Mouse (Mus musculus) heart, embryonic 14.5 days (tissue): ENCODE results near the gene Tdrkh. TPM values are rescaled to one million over a fixed set of nuclear protein-coding genes. Genes with fewer than 3 reads are reported as not detected.

Experiments
- ATAC-seq: fragments of 200-750 bp; cut with Nextera tagmentation; 2 replicates; pipeline ENCODE4 v1.8.0; 2017; ENCODE audit warnings: low read depth, moderate TSS enrichment; ENCODE audit not compliant: insufficient number of reproducible peaks, insufficient read depth, low FRiP score
- H3K27ac ChIP-seq, 2 experiments: fragments of 200-500 bp in 1 of 2; fragments of 300-500 bp in 1 of 2; sonication (generic) in 1 of 2; replicated peaks in 1 of 2; 2 replicates each; pipeline ENCODE4 v1.5.1; 2012 to 2014; ENCODE audit warnings: low read depth in 2 of 2, low read length in 2 of 2, control low read depth in 1 of 2, mild to moderate bottlenecking in 1 of 2, mixed read lengths in 1 of 2; ENCODE audit not compliant: control insufficient read depth in 1 of 2, insufficient read depth in 1 of 2
- H3K27me3 ChIP-seq: fragments of 300-500 bp; sonication (generic); 2 replicates; pipeline ENCODE4 v1.6.1; 2014; ENCODE audit warnings: mild to moderate bottlenecking, low read length, control low read depth; ENCODE audit not compliant: control insufficient read depth, insufficient read depth
- H3K36me3 ChIP-seq: fragments of 300-500 bp; sonication (generic); 2 replicates; pipeline ENCODE4 v1.6.1; 2014; ENCODE audit warnings: mild to moderate bottlenecking, control low read depth, low read length, mixed read lengths; ENCODE audit not compliant: control insufficient read depth, insufficient read depth
- H3K4me1 ChIP-seq, 2 experiments: fragments of 200-500 bp in 1 of 2; fragments of 300-500 bp in 1 of 2; sonication (generic) in 1 of 2; 2 replicates each; pipeline ENCODE4 v1.6.1; 2012 to 2014; ENCODE audit warnings: low read length in 2 of 2, control low read depth in 1 of 2, mixed read lengths in 1 of 2; ENCODE audit not compliant: control insufficient read depth in 2 of 2, insufficient read depth in 2 of 2
- H3K4me2 ChIP-seq: fragments of 300-500 bp; sonication (generic); 2 replicates; pipeline ENCODE4 v1.6.1; 2014; ENCODE audit warnings: mild to moderate bottlenecking, low read length
- H3K4me3 ChIP-seq, 2 experiments: fragments of 200-500 bp in 1 of 2; fragments of 300-500 bp in 1 of 2; sonication (generic) in 1 of 2; 2 replicates each; pipeline ENCODE4 v1.5.1; 2012 to 2014; ENCODE audit warnings: low read length in 2 of 2, mild to moderate bottlenecking in 2 of 2, control low read depth in 1 of 2, low read depth in 1 of 2, moderate library complexity in 1 of 2; ENCODE audit not compliant: control insufficient read depth in 1 of 2, insufficient read depth in 1 of 2
- H3K9ac ChIP-seq: fragments of 300-500 bp; sonication (generic); 2 replicates; pipeline ENCODE4 v1.6.1; 2014; ENCODE audit warnings: mild to moderate bottlenecking, low read length
- H3K9me3 ChIP-seq: fragments of 300-500 bp; sonication (generic); 2 replicates; pipeline ENCODE4 v1.6.1; 2016; ENCODE audit warnings: low read length, control low read depth; ENCODE audit not compliant: control insufficient read depth
- WGBS: fragments of 180-500 bp; shearing (Covaris S2); extraction: QIAGEN DNeasy Blood & Tissue Kit; methylation state at CpG from one replicate; pipeline ENCODE4 v1.1.7; 2014; 5-methylcytosine and 5-hydroxymethylcytosine counted together
- polyA plus RNA-seq: library from polyadenylated mRNA; unstranded; fragments of >200 nt; fragmentation: Nextera tagmentation; extraction: Ambion mirVana; gene quantifications from 2 replicates; pipeline ENCODE4 v1.2.1, GENCODE M21; 2014

The Tdrkh gene
- polyA plus RNA-seq, 1 experiment from 2014 or later = 8.8 TPM

GRCm38 (mm10) chr3:94473567-94474232, 60.6 kb downstream of the Tdrkh start:
- Histone ChIP-seq H3K9me3 (no peaks in the 10 kb centered on the region), H3K4me3 (no peak overlapping the region), H3K9ac (no peak overlapping the region), H3K27me3 (peaks cover 5% of the 10 kb centered on the region), H3K4me1 (peaks cover 14 to 24% of the 10 kb centered on the region in 2 experiments), H3K36me3 (no peaks in the 10 kb centered on the region), H3K27ac (peak overlapping the region; percentile 76 to 77), H3K4me2 (peak overlapping the region; percentile 70)
- no peak for ATAC-seq
- 26% methylated on average over 5 of the region's 5 CpGs for WGBS

GRCm38 (mm10) chr3:94476301-94477035, 63.4 kb downstream of the Tdrkh start:
- WGBS = 47% methylated on average over 8 of the region's 8 CpGs
- H3K27ac ChIP-seq = no peak overlapping the region
- peaks cover 27% of the 10 kb centered on the region for H3K27me3 ChIP-seq
- H3K9me3 ChIP-seq = no peaks in the 10 kb centered on the region
- no peak overlapping the region for H3K4me3 ChIP-seq
- ATAC-seq = no peak
- H3K4me1 ChIP-seq = peaks cover 15 to 24% of the 10 kb centered on the region in 2 experiments
- H3K9ac ChIP-seq = no peak overlapping the region
- no peaks in the 10 kb centered on the region for H3K36me3 ChIP-seq
- H3K4me2 ChIP-seq = no peak overlapping the region

GRCm38 (mm10) chr3:94477444-94477843, 64.4 kb downstream of the Tdrkh start:
- no peak for ATAC-seq
- H3K4me2 ChIP-seq = no peak overlapping the region
- peaks cover 13 to 23% of the 10 kb centered on the region in 2 experiments for H3K4me1 ChIP-seq
- no peaks in the 10 kb centered on the region for H3K9me3 ChIP-seq
- H3K27ac ChIP-seq = no peak overlapping the region
- H3K9ac ChIP-seq = no peak overlapping the region
- H3K4me3 ChIP-seq = no peak overlapping the region
- 44% methylated on average over 4 of the region's 4 CpGs for WGBS
- H3K27me3 ChIP-seq = peaks cover 27% of the 10 kb centered on the region
- H3K36me3 ChIP-seq = no peaks in the 10 kb centered on the region

GRCm38 (mm10) chr3:94477981-94478422, 64.9 kb downstream of the Tdrkh start, which contains the start of gene Celf3:
TSS of gene Celf3 (plus strand) at chr3:94478295.
- Histone ChIP-seq H3K36me3 (no peaks in the 10 kb centered on the region), H3K27me3 (peaks cover 27% of the 10 kb centered on the region), H3K4me2 (no peak within 1 kb of the TSS), H3K9ac (no peak within 1 kb of the TSS), H3K27ac (no peak within 1 kb of the TSS), H3K9me3 (no peaks in the 10 kb centered on the region), H3K4me3 (no peak within 1 kb of the TSS), H3K4me1 (peaks cover 11 to 22% of the 10 kb centered on the region in 2 experiments)
- no peak for ATAC-seq
- 0% methylated on average over 14 of the region's 14 CpGs for WGBS

GRCm38 (mm10) chr3:94478591-94479169, 65.6 kb downstream of the Tdrkh start:
- no peak for ATAC-seq
- Histone ChIP-seq H3K9ac (no peak overlapping the region), H3K9me3 (no peaks in the 10 kb centered on the region), H3K4me1 (peaks cover 7 to 17% of the 10 kb centered on the region in 2 experiments), H3K36me3 (no peaks in the 10 kb centered on the region), H3K27ac (no peak overlapping the region), H3K4me2 (no peak overlapping the region), H3K4me3 (no peak overlapping the region), H3K27me3 (peaks cover 27% of the 10 kb centered on the region)
- WGBS = 24% methylated on average over 9 of the region's 9 CpGs

GRCm38 (mm10) chr3:94479564-94479963, 66.5 kb downstream of the Tdrkh start:
- Histone ChIP-seq H3K27ac (no peak overlapping the region), H3K4me1 (peaks cover 6 to 12% of the 10 kb centered on the region in 2 experiments), H3K27me3 (peaks cover 27% of the 10 kb centered on the region), H3K9ac (no peak overlapping the region), H3K4me3 (peak overlapping the region in 1 of 2 experiments; percentile 3; a peak in 1 of 4 replicates), H3K4me2 (peak overlapping the region; percentile 55), H3K36me3 (no peaks in the 10 kb centered on the region), H3K9me3 (no peaks in the 10 kb centered on the region)
- WGBS = under 1% methylated on average over 10 of the region's 11 CpGs
- ATAC-seq = no peak

GRCm38 (mm10) chr3:94480291-94480884, 67.3 kb downstream of the Tdrkh start, which contains the start of gene Riiad1:
TSS of gene Riiad1 (minus strand) at chr3:94480341.
- H3K9ac ChIP-seq = no peak within 1 kb of the TSS
- peak within 1 kb of the TSS in 1 of 2 experiments; percentile 3; a peak in 1 of 4 replicates for H3K4me3 ChIP-seq
- ATAC-seq = no peak
- peaks cover 27% of the 10 kb centered on the region for H3K27me3 ChIP-seq
- no peak within 1 kb of the TSS for H3K27ac ChIP-seq
- no peaks in the 10 kb centered on the region for H3K36me3 ChIP-seq
- H3K4me2 ChIP-seq = peak within 1 kb of the TSS; percentile 55
- H3K9me3 ChIP-seq = no peaks in the 10 kb centered on the region
- peaks cover 6 to 12% of the 10 kb centered on the region in 2 experiments for H3K4me1 ChIP-seq
- WGBS = 11% methylated on average over 15 of the region's 16 CpGs
